ENCODE assay signal across 22 mouse cellular contexts in the genomic region with DNA sequence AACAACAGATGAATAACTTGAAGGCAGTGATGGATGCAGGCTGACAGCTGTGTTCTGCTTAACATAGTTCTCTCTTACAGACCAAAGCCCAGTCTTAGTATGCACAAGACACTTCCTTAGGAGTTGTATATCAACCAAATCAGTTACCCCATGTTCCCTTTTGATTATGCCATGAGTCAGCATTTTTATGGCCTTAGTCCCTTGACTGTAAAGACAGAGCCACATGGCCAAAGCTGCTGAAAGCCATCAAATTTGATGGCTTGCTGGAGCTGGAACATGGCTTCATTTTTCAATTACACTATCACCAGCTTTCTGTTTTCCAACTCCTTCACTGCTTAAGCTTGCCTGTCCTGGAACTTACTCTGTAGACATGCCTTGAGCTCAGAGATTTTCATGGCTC.
DNase-seq lines count a peak whose midpoint lies in the region; ATAC-seq lines count a peak whose summit lies in the region.
"Had no signal": no experiment of that assay in that cellular context is flagged by ENCODE, and none has a peak within 500 bp of the region (broad histone marks: within the 10 kb centered on the region; RNA-seq: fewer than 3 reads in every experiment).

No protein-coding gene starts in this region.

- H3K4me1 ChIP-seq in liver, embryonic 13.5 days (replicated peaks): peaks cover 7% of the 10 kb centered on the region; the same call in 1 of the 2 replicates
- no peaks in the 10 kb centered on the region for H3K4me1 ChIP-seq in liver, embryonic 11.5 days (replicated peaks; ENCODE audit: control insufficient read depth, insufficient read depth, low read length)
- H3K4me1 ChIP-seq: embryonic facial prominence, embryonic 10.5 days; embryonic facial prominence, embryonic 12.5 days; forebrain, embryonic 13.5 days; forebrain, embryonic 15.5 days had no signal

- H3K9ac ChIP-seq in liver, embryonic 13.5 days: no peak overlapping the region
- no peak overlapping the region for H3K9ac ChIP-seq in liver, embryonic 11.5 days (ENCODE audit: low read depth, low read length)
- H3K9ac ChIP-seq: embryonic facial prominence, embryonic 12.5 days; forebrain, embryonic 13.5 days; forebrain, embryonic 15.5 days; forebrain, postnatal 0 days had no signal

- peak; percentile 36; the same call in 1 of the 2 replicates for ATAC-seq in liver, embryonic 13.5 days (ENCODE audit: low read depth)
- no peak for ATAC-seq in liver, embryonic 11.5 days (replicated peaks; ENCODE audit: low FRiP score)
- ATAC-seq: activated CD4-positive, CD25-positive, alpha-beta regulatory T cell, adult 4 months; CD4-positive, CD25-positive, alpha-beta regulatory T cell, adult 4 months; forebrain, embryonic 13.5 days; forebrain, embryonic 15.5 days; forebrain, postnatal 0 days; Patski had no signal

- H3K4me3 ChIP-seq in liver, embryonic 13.5 days (replicated peaks): no peak overlapping the region
- H3K4me3 ChIP-seq in liver, embryonic 11.5 days (ENCODE audit: low read depth, low read length): no peak overlapping the region
- H3K4me3 ChIP-seq: embryonic facial prominence, embryonic 10.5 days; embryonic facial prominence, embryonic 12.5 days; forebrain, embryonic 13.5 days; forebrain, embryonic 15.5 days had no signal

- no peaks in the 10 kb centered on the region for H3K27me3 ChIP-seq in liver, embryonic 13.5 days
- H3K27me3 ChIP-seq in liver, embryonic 11.5 days (replicated peaks; ENCODE audit: control insufficient read depth, insufficient read depth, low read length): no peaks in the 10 kb centered on the region
- H3K27me3 ChIP-seq: embryonic facial prominence, embryonic 12.5 days; forebrain, embryonic 13.5 days; forebrain, embryonic 15.5 days; Patski had no signal

- DNase-seq in heart, adult 11 months: peak; percentile 62
- no peak for DNase-seq in heart, adult 18-20 months
- no peak for DNase-seq in liver, embryonic 13.5 days
- no peak for DNase-seq in liver, embryonic 11.5 days (ENCODE audit: low spot score)
- no peak for DNase-seq in lung, postnatal 25 days (ENCODE audit: low spot score)
- DNase-seq: adrenal gland, adult 8-10 months; adrenal gland, postnatal 14 days; adrenal gland, postnatal 36 days; B cell, adult 2 months; cerebellum, adult 11-12 months; cerebellum, adult 2 months; cerebellum, adult 9-10 months; cerebellum, postnatal 10 days; cerebellum, postnatal 25 days; forebrain, postnatal 0 days had no signal

- no peaks in the 10 kb centered on the region for H3K9me3 ChIP-seq in liver, embryonic 13.5 days (replicated peaks)
- no peaks in the 10 kb centered on the region for H3K9me3 ChIP-seq in liver, embryonic 11.5 days (ENCODE audit: control insufficient read depth, low read length)
- H3K9me3 ChIP-seq: embryonic facial prominence, embryonic 10.5 days; embryonic facial prominence, embryonic 12.5 days; forebrain, embryonic 13.5 days; forebrain, embryonic 15.5 days had no signal

- H3K36me3 ChIP-seq in liver, embryonic 13.5 days: no peaks in the 10 kb centered on the region
- H3K36me3 ChIP-seq in liver, embryonic 11.5 days (ENCODE audit: control insufficient read depth, insufficient read depth, low read length): no peaks in the 10 kb centered on the region
- H3K36me3 ChIP-seq: embryonic facial prominence, embryonic 10.5 days; embryonic facial prominence, embryonic 12.5 days; forebrain, embryonic 15.5 days had no signal

- H3K27ac ChIP-seq in liver, embryonic 13.5 days: no peak overlapping the region
- no peak overlapping the region for H3K27ac ChIP-seq in liver, embryonic 11.5 days (ENCODE audit: low read depth, low read length)
- H3K27ac ChIP-seq: embryonic facial prominence, embryonic 10.5 days; embryonic facial prominence, embryonic 12.5 days; forebrain, embryonic 13.5 days; forebrain, embryonic 15.5 days had no signal

- no peak overlapping the region for H3K4me2 ChIP-seq in liver, embryonic 13.5 days
- H3K4me2 ChIP-seq in liver, embryonic 11.5 days: no peak overlapping the region
- H3K4me2 ChIP-seq: embryonic facial prominence, embryonic 12.5 days; forebrain, embryonic 13.5 days; forebrain, embryonic 15.5 days had no signal
